Mouse (Mus musculus) thymus, postnatal 14 days (tissue): ENCODE results near the gene Bud13.
A peak's percentile ranks its signal among the peaks of the same experiment; 100 is the strongest.

Experiments used
- DNase-seq: peaks from one replicate; pipeline ENCODE4 v3.0.0; 2021

Gene Bud13

GRCm38 (mm10) chr9:46282631-46283436 lies at the start of gene Bud13:
Gene Bud13 (plus strand): TSS chr9:46283008.
- peak; percentile 97 for DNase-seq

GRCm38 (mm10) chr9:46235196-46235595 lies 47.6 kb upstream of the Bud13 start:
- DNase-seq, result no peak

- no peak for DNase-seq
Measured at GRCm38 (mm10) chr9:46235596-46235648, 47.4 kb upstream of the Bud13 start, which contains the start of gene Apoc3. Gene Apoc3 (minus strand): TSS chr9:46235636.

- no peak for DNase-seq
Measured at GRCm38 (mm10) chr9:46235649-46236048, 47.2 kb upstream of the Bud13 start.

GRCm38 (mm10) chr9:46238850-46239249 lies 44.0 kb upstream of the Bud13 start:
- DNase-seq, result no peak

- DNase-seq, result no peak
Measured at GRCm38 (mm10) chr9:46240526-46241153, 42.2 kb upstream of the Bud13 start, which contains the start of gene Apoa4. Gene Apoa4 (plus strand): TSS chr9:46240696.

- DNase-seq, result no peak
Measured at GRCm38 (mm10) chr9:46241818-46242217, 41.0 kb upstream of the Bud13 start.

- no peak for DNase-seq
Measured at GRCm38 (mm10) chr9:46243122-46243521, 39.7 kb upstream of the Bud13 start.

- DNase-seq, result no peak
Measured at GRCm38 (mm10) chr9:46243584-46243983, 39.2 kb upstream of the Bud13 start.

- peak; percentile 47 for DNase-seq
Measured at GRCm38 (mm10) chr9:46246752-46247324, 36.0 kb upstream of the Bud13 start.

- no peak for DNase-seq
Measured at GRCm38 (mm10) chr9:46256177-46256576, 26.6 kb upstream of the Bud13 start.

- no peak for DNase-seq
Measured at GRCm38 (mm10) chr9:46256658-46257385, 26.0 kb upstream of the Bud13 start.

GRCm38 (mm10) chr9:46257546-46257945 lies 25.3 kb upstream of the Bud13 start:
- DNase-seq, result no peak

- DNase-seq, result no peak
Measured at GRCm38 (mm10) chr9:46259111-46259510, 23.7 kb upstream of the Bud13 start.

GRCm38 (mm10) chr9:46261131-46261530 lies 21.7 kb upstream of the Bud13 start:
- no peak for DNase-seq

GRCm38 (mm10) chr9:46268343-46268873 lies 14.4 kb upstream of the Bud13 start, which contains the start of gene Apoa5:
Gene Apoa5 (plus strand): TSS chr9:46268633.
- DNase-seq, result no peak

GRCm38 (mm10) chr9:46269125-46269524 lies 13.7 kb upstream of the Bud13 start:
- DNase-seq, result no peak

GRCm38 (mm10) chr9:46270782-46271181 lies 12.0 kb upstream of the Bud13 start:
- no peak for DNase-seq

GRCm38 (mm10) chr9:46272070-46272469 lies 10.7 kb upstream of the Bud13 start:
- peak; percentile 39 for DNase-seq

GRCm38 (mm10) chr9:46272677-46273454 lies 9.9 kb upstream of the Bud13 start, which contains the start of gene Zpr1:
Gene Zpr1 (plus strand): TSS chr9:46273064.
- DNase-seq, result peak; percentile 92

- no peak for DNase-seq
Measured at GRCm38 (mm10) chr9:46274494-46274893, 8.3 kb upstream of the Bud13 start.

GRCm38 (mm10) chr9:46298381-46298780 lies 15.6 kb downstream of the Bud13 start:
- DNase-seq, result no peak

- DNase-seq, result peak; percentile 56
Measured at GRCm38 (mm10) chr9:46302142-46302541, 19.3 kb downstream of the Bud13 start.
